Mouse (Mus musculus) midbrain, embryonic 12.5 days (tissue): Measurements from ENCODE around the gene Gfpt2. TPM values are rescaled to one million over a fixed set of nuclear protein-coding genes. Genes with fewer than 3 reads are reported as not detected.
A peak's percentile ranks its signal among the peaks of the same experiment; 100 is the strongest.

ENCODE experiments used
- ATAC-seq: fragments of 200-750 bp; cut with Nextera tagmentation; 2 replicates; pipeline ENCODE4 v1.8.0; 2017; ENCODE audit warnings: low read depth, moderate TSS enrichment, moderate library complexity; ENCODE audit not compliant: low FRiP score
- H3K27ac ChIP-seq: fragments of 300-500 bp; sonication (generic); replicated peaks from 2 replicates; pipeline ENCODE4 v1.5.1; 2016; ENCODE audit warnings: mild to moderate bottlenecking
- H3K27me3 ChIP-seq: fragments of 300-500 bp; sonication (generic); 2 replicates; pipeline ENCODE4 v1.6.1; 2016; ENCODE audit warnings: mild to moderate bottlenecking
- H3K36me3 ChIP-seq: fragments of 300-500 bp; sonication (generic); 2 replicates; pipeline ENCODE4 v1.6.1; 2016
- H3K4me1 ChIP-seq: fragments of 300-500 bp; sonication (generic); 2 replicates; pipeline ENCODE4 v1.6.1; 2016
- H3K4me2 ChIP-seq: fragments of 300-500 bp; sonication (generic); replicated peaks from 2 replicates; pipeline ENCODE4 v1.6.1; 2016; ENCODE audit warnings: mild to moderate bottlenecking, moderate library complexity
- H3K4me3 ChIP-seq: fragments of 300-500 bp; sonication (generic); 2 replicates; pipeline ENCODE4 v1.5.1; 2016; ENCODE audit warnings: mild to moderate bottlenecking
- H3K9ac ChIP-seq: fragments of 300-500 bp; sonication (generic); replicated peaks from 2 replicates; pipeline ENCODE4 v1.6.1; 2016; ENCODE audit warnings: mild to moderate bottlenecking, moderate library complexity
- H3K9me3 ChIP-seq: fragments of 300-500 bp; sonication (generic); 2 replicates; pipeline ENCODE4 v1.6.1; 2016; ENCODE audit warnings: mild to moderate bottlenecking
- whole genome bisulfite sequencing: fragments of 180-500 bp; shearing (Covaris S2); methylation state at CpG from one replicate; pipeline ENCODE4 v1.1.7; 2016; 5-methylcytosine and 5-hydroxymethylcytosine counted together
- polyA plus RNA-seq: library from polyadenylated mRNA; unstranded; fragments of >200 nt; fragmentation: Nextera tagmentation; extraction: Ambion mirVana; gene quantifications from 2 replicates; pipeline ENCODE4 v1.2.1, GENCODE M21; 2016

Gene Gfpt2
- polyA plus RNA-seq = 6.8 and 11.3 TPM in 2 replicates

- peak; percentile 98 for ATAC-seq
- no peak within 1 kb of the TSS for H3K27ac ChIP-seq
- no peaks in the 10 kb centered on the region for H3K36me3 ChIP-seq
- WGBS = under 1% methylated on average over 25 of the region's 25 CpGs
- no peaks in the 10 kb centered on the region for H3K9me3 ChIP-seq
- H3K27me3 ChIP-seq = peaks cover 37% of the 10 kb centered on the region
- peaks cover 17% of the 10 kb centered on the region for H3K4me1 ChIP-seq
- peak within 1 kb of the TSS; percentile 56 for H3K4me3 ChIP-seq
- peak within 1 kb of the TSS; percentile 67 for H3K9ac ChIP-seq
- peak within 1 kb of the TSS; percentile 98 for H3K4me2 ChIP-seq
Observed at GRCm38 (mm10) chr11:49793619-49794341, at the start of gene Gfpt2. Gfpt2 (plus strand) TSS chr11:49794178.

GRCm38 (mm10) chr11:49744981-49745380 lies 49.0 kb upstream of the Gfpt2 start:
- Histone ChIP-seq H3K4me1 (no peaks in the 10 kb centered on the region), H3K27ac (no peak overlapping the region), H3K27me3 (peaks cover 4% of the 10 kb centered on the region; the same call in 1 of the 2 replicates), H3K9ac (no peak overlapping the region), H3K4me2 (no peak overlapping the region), H3K9me3 (0 out of 2 replicates have a peak, but pooled peaks cover 4% of the 10 kb centered on the region), H3K4me3 (no peak overlapping the region), H3K36me3 (no peaks in the 10 kb centered on the region)
- ATAC-seq = no peak

DNA sequence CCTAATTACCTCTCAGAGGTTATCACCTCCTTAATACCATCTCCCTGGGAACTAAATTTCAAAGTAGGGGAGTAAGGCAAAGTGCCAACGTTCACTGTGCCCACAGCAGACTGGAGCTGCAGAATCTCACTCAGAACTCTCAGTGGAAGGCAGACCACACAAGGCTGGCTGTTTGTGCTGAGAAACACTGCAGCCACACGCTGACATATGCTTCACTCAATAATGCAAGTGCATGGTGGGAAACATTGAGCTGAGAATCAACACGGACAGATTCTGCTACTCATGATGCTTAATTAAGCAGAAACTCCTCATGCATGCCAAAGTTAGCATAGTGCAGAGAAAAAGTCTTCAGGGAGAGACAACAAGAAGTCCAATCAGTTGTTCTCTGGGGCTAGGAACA lies 48.1 kb upstream of the Gfpt2 start:
- Histone ChIP-seq H3K4me2 (no peak overlapping the region), H3K27me3 (peaks cover 4% of the 10 kb centered on the region; the same call in 1 of the 2 replicates), H3K36me3 (no peaks in the 10 kb centered on the region), H3K27ac (no peak overlapping the region), H3K4me3 (no peak overlapping the region), H3K9me3 (0 out of 2 replicates have a peak, but pooled peaks cover 4% of the 10 kb centered on the region), H3K4me1 (no peaks in the 10 kb centered on the region), H3K9ac (no peak overlapping the region)
- ATAC-seq = no peak
- WGBS = 76% methylated on average over 3 of the region's 3 CpGs

DNA sequence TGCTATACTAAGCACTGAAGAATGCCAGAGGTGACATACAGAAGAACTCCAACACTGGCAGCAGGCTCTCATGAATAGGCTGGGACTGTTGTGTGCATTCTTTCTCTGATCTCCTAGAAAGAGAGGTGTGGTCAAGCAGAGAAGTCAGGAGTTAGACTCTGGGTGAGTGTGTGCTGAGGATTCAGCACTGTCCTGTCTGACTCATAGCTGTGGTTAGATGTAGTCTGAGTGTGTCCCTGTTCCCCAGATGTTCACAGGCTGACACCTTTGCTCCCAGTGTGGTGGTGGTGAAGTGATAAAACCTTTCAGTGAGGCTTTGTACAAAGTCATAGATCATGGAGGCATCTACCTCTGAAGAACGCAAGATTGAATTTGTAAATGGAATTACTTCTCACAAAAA lies 47.2 kb upstream of the Gfpt2 start:
- Histone ChIP-seq H3K36me3 (no peaks in the 10 kb centered on the region), H3K27ac (no peak overlapping the region), H3K4me3 (no peak overlapping the region), H3K4me2 (no peak overlapping the region), H3K9ac (no peak overlapping the region), H3K9me3 (0 out of 2 replicates have a peak, but pooled peaks cover 4% of the 10 kb centered on the region), H3K4me1 (no peaks in the 10 kb centered on the region), H3K27me3 (peaks cover 4% of the 10 kb centered on the region; the same call in 1 of the 2 replicates)
- WGBS = 97% methylated on average over 1 of the region's 1 CpGs
- no peak for ATAC-seq

GRCm38 (mm10) chr11:49754958-49755665 lies 38.9 kb upstream of the Gfpt2 start:
- WGBS = 72% methylated on average over 12 of the region's 12 CpGs
- H3K36me3 ChIP-seq = no peaks in the 10 kb centered on the region

DNA sequence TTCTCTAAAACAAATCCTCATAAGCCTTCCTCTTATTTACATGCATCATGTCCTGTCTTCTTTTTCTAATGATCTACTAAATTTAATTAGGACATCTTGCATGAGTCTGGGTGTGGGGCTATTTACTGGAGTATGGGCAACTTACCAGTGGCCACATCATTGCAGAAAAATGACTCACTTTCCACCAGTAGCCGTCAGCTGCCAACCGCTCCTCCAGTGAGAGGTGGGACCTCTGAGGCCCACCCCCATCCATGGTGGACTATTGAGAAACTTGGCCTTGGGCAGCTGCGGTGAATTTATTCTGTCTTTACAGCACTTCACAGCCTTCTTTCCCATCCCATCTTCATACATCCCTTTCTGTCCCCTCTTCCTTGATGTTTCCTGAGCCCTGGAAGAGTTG lies 35.9 kb upstream of the Gfpt2 start:
- Histone ChIP-seq H3K27me3 (no peaks in the 10 kb centered on the region), H3K27ac (no peak overlapping the region), H3K4me2 (no peak overlapping the region), H3K9me3 (no peaks in the 10 kb centered on the region), H3K4me1 (no peaks in the 10 kb centered on the region), H3K9ac (no peak overlapping the region), H3K36me3 (no peaks in the 10 kb centered on the region), H3K4me3 (no peak overlapping the region)
- ATAC-seq = no peak
- 94% methylated on average over 3 of the region's 3 CpGs for WGBS

More at GRCm38 (mm10) chr11:49754958-49755665, 38.9 kb upstream of the Gfpt2 start:
- Histone ChIP-seq H3K9ac (no peak overlapping the region), H3K4me1 (no peaks in the 10 kb centered on the region), H3K9me3 (no peaks in the 10 kb centered on the region), H3K27me3 (no peaks in the 10 kb centered on the region), H3K27ac (no peak overlapping the region), H3K4me2 (no peak overlapping the region), H3K4me3 (no peak overlapping the region)
- ATAC-seq = no peak

DNA sequence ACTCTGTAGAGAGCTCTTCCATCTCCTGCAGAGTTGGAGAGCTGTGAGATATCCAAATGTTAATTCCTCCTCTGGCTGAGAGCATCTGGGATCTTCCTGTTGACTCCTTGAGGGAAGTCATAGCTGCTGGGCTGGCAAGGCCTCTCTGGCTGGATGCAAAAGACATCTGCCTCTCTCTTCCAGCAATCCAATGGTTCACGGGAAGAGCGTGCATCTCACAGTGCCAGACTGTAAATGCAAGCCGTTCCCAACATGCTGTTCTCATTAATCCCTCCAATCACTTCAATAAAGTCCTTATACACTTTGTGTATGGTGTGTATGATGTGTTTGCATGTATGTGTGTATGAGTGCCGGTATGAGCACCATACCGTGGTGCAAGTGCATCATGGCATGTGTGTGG lies 32.8 kb upstream of the Gfpt2 start:
- Histone ChIP-seq H3K4me1 (peaks cover 13% of the 10 kb centered on the region; the same call in 1 of the 2 replicates), H3K27ac (no peak overlapping the region), H3K9me3 (no peaks in the 10 kb centered on the region), H3K4me2 (no peak overlapping the region), H3K9ac (no peak overlapping the region), H3K36me3 (no peaks in the 10 kb centered on the region), H3K4me3 (no peak overlapping the region), H3K27me3 (no peaks in the 10 kb centered on the region)
- WGBS = 88% methylated on average over 5 of the region's 5 CpGs
- ATAC-seq = no peak

GRCm38 (mm10) chr11:49763555-49763954 lies 30.4 kb upstream of the Gfpt2 start:
- no peaks in the 10 kb centered on the region for H3K9me3 ChIP-seq
- ATAC-seq = no peak

DNA sequence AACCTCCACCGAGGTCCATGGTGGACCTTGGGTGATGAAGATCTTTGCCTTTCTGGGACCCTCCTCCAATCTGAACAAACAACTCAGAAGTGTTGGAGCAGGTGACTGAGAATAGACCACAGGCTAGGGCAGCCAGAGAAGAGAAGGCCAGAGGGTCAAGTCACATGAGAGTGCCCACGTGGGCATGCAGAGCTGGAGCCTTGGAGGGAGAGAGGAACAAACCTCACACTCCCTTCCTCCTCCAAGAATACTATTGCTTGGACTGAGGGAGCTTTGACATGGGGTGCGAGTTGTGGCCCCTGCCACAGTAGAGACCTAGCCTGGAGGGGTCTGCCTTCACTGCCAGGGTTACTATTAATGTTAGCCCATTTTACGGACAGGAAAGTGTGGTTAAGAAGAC lies 30.0 kb upstream of the Gfpt2 start:
- Histone ChIP-seq H3K36me3 (no peaks in the 10 kb centered on the region), H3K4me2 (no peak overlapping the region), H3K9me3 (no peaks in the 10 kb centered on the region), H3K27me3 (no peaks in the 10 kb centered on the region), H3K4me3 (no peak overlapping the region), H3K9ac (no peak overlapping the region), H3K4me1 (peaks cover 13% of the 10 kb centered on the region; the same call in 1 of the 2 replicates), H3K27ac (no peak overlapping the region)
- WGBS = 59% methylated on average over 4 of the region's 4 CpGs
- no peak for ATAC-seq

More at GRCm38 (mm10) chr11:49763555-49763954, 30.4 kb upstream of the Gfpt2 start:
- H3K4me3 ChIP-seq = no peak overlapping the region
- H3K4me2 ChIP-seq = no peak overlapping the region
- peaks cover 13% of the 10 kb centered on the region; the same call in 1 of the 2 replicates for H3K4me1 ChIP-seq
- no peaks in the 10 kb centered on the region for H3K27me3 ChIP-seq
- H3K27ac ChIP-seq = no peak overlapping the region
- no peaks in the 10 kb centered on the region for H3K36me3 ChIP-seq
- H3K9ac ChIP-seq = no peak overlapping the region

- WGBS = 19% methylated on average over 7 of the region's 8 CpGs
Observed at GRCm38 (mm10) chr11:49764639-49765299, 29.2 kb upstream of the Gfpt2 start.

DNA sequence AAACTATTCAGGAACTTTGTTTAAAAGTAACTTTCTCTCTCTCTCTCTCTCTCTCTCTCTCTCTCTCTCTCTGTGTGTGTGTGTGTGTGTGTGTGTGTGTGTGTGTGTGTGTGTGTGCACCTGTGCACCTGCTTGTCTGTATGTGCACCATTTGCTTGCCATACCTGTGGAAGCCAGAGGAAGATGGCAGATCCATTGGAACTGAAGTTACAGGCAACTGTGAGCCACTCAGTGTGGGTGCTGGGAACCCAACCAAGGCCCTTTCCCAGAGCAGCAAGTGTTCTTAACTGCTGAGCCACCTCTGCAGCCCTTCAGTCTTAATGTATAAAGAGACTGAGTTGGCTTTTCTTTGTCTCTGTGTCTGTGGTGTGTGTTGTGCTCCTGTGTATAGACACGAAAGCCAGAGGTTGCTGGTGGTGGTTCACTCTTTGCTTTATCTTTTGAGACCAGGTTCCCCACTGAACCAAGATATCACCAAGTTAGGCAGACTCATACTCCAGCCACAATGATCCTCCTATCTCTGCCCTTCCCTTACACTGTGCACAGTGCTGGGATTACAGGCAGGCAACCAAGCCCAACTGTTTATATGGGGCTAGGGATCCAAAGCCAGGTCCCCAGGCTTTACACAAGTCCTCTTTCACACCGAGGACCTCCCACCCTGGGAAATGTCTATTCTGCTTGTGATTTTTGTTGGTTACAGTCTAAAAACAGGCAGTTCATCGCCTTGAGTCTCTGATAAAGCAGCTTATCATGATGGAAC lies 28.4 kb upstream of the Gfpt2 start:
- 88% methylated on average over 3 of the region's 3 CpGs for WGBS
- Histone ChIP-seq H3K9me3 (no peaks in the 10 kb centered on the region), H3K36me3 (no peaks in the 10 kb centered on the region), H3K9ac (no peak overlapping the region), H3K27ac (no peak overlapping the region), H3K4me3 (no peak overlapping the region), H3K4me1 (peaks cover 13% of the 10 kb centered on the region; the same call in 1 of the 2 replicates), H3K27me3 (no peaks in the 10 kb centered on the region), H3K4me2 (no peak overlapping the region)
- no peak for ATAC-seq

More at GRCm38 (mm10) chr11:49764639-49765299, 29.2 kb upstream of the Gfpt2 start:
- no peaks in the 10 kb centered on the region for H3K27me3 ChIP-seq
- H3K4me1 ChIP-seq = peaks cover 13% of the 10 kb centered on the region; the same call in 1 of the 2 replicates
- no peak for ATAC-seq
- no peaks in the 10 kb centered on the region for H3K9me3 ChIP-seq
- no peak overlapping the region for H3K4me3 ChIP-seq
- H3K4me2 ChIP-seq = no peak overlapping the region
- no peaks in the 10 kb centered on the region for H3K36me3 ChIP-seq
- H3K27ac ChIP-seq = no peak overlapping the region
- no peak overlapping the region for H3K9ac ChIP-seq
